Mouse (Mus musculus) cerebellum, adult 9-10 months (tissue): ENCODE data around the gene Atp13a2.

ENCODE experiments used
- DNase-seq: peaks from one replicate; pipeline ENCODE4 v3.0.0; 2022

The Atp13a2 gene

DNA sequence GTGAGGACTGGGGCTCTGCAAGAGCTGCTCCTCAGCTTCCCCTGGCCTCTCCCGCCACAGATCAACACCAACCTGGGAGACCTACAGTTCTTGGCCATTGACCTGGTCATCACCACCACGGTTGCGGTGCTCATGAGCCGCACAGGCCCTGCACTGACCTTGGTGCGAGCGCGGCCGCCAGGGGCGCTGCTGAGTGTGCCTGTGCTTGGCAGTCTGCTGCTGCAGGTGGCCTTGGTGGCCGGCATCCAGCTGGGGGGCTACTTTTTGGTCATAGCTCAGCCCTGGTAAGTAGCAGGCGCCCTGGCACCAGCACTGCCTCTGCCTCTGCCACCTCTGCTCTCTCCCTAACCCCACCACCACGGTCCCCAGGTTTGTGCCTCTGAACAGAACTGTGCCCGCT lies 19.3 kb downstream of the Atp13a2 start:
- peak; percentile 67 for DNase-seq

DNA sequence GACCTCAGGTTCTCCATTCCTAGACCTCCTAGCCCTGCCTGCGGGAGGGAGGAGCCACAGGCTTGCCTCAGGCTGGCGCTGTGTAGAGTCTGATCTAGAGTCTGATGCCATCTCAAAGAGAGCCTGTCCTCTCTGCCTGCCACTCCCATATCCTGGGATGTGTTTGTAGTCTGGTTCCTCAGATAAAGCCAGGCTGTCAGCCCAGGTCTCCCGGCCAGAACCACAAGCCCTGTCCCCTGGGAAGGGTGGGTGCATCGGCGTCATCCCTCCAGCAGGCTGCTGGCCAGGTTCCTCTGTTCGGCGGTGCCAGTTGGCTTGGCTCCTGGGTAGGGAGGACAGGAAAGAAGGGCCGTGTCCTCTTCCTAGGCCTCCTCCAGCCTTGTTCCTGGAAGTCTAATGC lies 21.4 kb downstream of the Atp13a2 start:
- DNase-seq = peak; percentile 59

DNA sequence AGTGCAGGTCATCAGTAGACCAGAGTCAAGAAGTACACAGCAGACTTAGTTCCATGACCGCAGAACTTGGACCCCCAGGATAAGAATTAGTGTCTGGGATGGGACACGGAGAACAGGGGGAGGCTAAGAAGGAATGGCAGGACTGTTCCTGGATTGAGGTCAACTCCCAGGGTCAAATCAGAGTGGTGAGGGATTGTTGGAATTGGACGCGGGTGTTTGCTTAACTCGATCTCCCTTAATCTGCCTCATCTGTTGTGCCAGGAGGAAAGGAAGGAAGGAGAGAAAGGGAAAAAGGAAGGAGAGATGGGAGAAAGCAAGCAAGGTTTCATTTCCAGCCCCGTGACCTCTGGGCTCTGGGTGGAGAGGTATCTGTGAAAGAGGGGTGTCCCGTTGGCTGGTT lies 23.4 kb downstream of the Atp13a2 start, which contains the start of gene Mfap2:
Mfap2 (plus strand) TSS at position 301 of the 400 bp plus-strand sequence.
- no peak for DNase-seq

DNA sequence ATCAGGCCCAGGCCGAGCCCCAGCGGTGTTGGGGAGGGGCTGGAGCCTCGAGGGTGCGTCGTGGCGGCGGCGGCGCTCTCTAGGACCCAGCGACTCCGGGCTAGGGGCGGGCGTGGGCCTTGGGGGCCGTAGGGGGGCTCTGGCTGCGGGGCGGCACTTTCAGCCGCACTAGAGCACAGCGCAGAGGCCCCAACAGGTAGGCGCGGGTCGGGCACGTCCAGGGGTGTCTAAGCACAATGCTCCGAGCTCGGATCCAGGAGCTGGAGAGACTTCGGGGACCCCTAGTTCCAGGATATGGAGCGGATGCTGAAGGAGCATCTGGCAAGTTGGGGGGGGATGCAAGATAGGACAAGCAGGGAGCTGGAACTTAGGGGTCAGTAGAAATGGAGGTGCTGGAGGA lies 23.9 kb downstream of the Atp13a2 start:
- no peak for DNase-seq

DNA sequence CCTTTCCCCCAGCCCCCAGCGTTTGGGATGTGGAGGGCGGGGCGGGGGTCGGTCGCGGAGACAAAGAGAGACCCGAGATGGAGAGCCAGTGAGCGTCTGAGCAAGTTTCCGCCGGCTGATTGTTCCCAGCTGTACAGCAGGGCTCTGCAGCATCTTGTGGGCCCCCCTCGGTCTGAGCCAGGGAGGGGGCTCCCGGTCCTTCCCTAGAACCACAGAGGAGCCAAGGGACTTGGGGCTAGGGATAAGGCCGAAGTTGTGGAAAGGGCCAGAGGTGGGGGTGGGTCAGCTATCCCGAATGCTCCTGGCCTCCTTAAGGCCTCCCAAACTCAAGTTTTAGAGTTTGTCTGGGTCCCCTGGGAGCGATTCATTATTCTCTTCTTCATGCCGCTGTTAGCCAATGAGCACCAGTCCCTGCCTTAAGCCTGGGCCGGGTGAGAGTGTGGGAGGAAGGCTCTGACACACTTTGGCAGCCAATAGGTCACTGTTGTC lies 24.3 kb downstream of the Atp13a2 start:
- no peak for DNase-seq

DNA sequence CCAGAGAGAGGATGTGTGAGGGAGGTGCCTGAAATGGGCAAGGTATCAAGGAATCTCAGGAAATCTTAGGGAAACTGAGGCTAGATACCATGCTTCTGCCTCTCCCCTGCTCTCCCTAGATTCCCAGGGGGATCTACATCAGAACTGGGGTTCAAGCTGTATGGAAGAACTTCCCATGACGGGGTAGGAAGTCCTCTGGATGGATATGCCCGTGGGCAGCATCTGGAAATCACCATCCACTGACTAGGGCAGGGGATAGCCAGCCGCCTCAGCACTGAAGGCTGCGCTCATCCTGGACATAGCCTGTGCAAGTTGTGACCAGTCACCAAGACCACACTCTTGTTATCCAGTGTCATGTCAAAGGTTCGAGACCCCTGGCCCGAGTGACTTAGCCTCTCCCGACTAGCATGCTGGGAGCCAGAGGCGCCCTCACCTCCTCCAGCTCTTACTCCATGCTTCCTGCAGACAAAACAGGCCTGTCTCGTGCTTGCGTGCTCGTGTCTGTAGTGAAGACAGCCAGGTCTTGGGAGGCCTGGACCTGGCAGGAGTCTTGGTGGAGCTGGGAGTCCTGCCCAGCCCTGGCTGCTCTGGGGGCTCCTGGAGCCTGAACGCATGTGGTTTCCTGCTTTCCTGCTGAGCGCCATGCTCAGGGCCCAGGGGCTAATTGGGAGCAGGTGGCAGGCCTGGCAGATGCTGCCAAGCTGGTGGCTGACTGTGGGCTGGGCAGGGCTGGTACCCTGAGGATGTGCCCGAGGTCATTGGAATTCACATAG lies 25.1 kb downstream of the Atp13a2 start:
- DNase-seq = peak; percentile 83

DNA sequence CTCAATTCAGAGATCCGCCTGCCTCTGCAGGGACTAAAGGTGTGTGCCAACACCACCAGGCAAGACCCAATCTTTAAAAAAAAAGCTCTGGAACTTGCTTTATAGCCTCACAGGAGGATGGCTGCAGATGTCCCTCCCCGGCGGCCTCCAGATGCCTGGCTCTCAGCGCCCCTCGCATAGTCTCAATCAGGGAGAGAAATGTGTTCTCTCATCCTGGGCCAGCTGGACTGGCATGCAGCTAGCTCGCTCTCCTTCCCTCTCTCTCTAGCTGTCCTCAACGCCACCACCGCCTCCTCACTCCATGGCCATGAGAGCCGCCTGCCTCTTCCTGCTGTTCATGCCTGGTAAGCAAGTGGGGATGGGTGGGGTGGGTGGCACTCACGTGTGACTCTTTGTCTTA lies 25.9 kb downstream of the Atp13a2 start:
- DNase-seq = no peak

DNA sequence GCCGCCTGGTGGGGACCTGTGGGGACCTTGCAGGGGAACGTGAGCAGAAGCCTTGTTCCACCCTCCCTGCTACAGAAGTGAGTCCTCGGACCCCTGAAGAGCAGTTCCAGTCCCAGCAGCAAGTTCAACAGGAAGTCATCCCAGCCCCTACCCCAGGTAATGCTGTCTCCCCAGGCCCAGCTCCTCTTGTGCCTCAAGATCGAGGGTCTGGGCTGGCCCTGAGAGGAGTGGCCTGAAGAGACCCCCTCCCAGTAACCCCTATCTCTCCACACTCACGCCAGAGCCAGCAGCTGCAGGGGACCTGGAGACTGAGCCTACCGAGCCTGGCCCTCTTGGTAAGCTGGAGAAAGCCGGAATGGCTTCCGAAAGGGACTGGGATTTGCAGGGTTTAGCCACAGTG lies 27.4 kb downstream of the Atp13a2 start:
- no peak for DNase-seq

DNA sequence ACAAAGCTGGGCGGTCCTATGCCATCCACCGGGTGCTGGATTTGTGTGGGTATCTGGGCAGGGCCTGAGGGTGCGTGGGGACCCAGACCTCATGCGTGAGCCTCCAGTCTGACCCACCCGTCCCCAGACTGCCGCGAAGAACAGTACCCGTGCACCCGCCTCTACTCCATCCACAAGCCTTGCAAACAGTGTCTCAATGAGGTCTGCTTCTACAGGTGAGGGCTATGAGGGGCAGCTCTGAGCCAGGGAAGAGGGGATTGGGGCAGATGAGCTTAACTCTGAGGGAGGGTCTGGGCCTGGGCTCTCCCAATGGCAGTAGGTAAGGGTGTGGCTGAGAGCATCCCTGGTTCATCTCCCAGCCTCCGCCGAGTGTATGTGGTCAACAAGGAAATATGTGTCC lies 28.2 kb downstream of the Atp13a2 start:
- no peak for DNase-seq

DNA sequence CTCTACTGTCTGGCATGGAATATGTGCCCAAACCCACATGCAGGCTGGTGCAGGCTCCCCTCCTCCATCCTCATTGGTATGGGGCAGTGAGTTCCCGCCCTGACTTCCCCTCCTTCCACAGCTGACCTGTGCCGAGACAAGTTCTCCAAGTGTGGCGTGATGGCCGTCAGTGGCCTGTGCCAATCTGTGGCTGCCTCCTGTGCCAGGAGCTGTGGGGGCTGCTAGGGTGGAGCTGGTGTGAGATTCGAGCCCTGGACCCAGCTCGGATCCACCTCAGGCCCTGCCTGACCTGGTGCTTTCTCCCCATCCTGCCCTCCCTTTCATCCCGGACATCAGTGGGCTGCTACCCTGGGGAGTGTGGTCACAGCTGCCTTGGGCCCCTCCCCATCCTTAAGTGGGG lies 28.7 kb downstream of the Atp13a2 start:
- DNase-seq = no peak

DNA sequence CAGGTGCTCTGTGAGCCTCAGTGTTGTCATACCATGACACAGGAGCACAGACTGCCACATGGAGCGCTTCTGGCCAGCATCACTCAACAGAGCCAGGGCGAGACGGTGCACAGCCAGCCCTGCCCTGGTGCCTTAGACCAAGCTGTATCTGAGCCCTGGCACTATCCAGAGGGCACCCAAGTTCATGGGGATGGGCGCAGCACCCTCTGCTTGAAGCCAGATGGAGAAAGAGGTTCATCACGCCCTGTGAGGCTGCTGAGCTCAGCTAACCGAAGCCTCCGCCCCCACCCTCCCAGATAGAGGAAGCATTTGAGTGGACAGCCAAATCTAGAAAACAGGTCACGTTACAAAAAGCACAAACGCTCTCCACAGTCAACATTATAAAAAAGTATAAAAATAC lies 29.6 kb downstream of the Atp13a2 start:
- no peak for DNase-seq

DNA sequence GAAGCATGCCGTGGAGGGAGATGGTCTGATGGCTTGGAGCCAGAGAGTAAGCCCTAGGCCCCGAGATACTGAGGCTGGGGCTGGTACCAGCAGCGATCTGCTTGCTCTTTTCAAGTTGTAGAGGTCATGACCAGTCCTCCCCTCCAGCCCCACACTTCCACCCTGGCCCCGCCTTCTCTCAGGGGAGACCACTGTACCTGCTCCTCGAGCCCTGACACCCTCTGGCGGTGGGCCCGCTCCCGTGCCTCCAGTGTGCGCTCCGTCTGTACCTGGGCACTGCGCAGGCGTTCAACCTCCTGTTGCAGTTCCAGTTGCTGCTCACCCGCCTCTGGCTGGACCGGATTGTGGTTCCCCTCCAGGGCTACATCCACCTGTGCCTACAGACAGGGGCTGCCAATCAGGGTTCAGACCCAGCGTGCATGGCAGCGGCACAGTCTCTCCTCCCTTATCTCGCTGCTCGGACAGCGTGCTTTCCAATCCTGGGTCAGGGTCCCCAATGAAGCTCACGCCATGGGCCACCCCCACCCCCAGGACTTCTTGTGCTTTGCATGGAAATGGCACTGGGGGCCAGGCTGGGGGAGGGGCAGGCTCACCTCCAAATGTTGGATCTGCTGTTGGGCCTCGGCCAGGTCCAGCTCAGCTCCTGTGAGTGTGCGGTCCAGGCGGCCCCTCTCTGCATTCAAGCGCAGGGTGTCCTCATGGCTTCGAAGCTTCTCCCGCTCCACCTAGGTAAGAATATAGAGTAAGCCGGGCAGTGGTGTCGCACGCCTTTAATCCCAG lies 31.2 kb downstream of the Atp13a2 start:
- DNase-seq = no peak

DNA sequence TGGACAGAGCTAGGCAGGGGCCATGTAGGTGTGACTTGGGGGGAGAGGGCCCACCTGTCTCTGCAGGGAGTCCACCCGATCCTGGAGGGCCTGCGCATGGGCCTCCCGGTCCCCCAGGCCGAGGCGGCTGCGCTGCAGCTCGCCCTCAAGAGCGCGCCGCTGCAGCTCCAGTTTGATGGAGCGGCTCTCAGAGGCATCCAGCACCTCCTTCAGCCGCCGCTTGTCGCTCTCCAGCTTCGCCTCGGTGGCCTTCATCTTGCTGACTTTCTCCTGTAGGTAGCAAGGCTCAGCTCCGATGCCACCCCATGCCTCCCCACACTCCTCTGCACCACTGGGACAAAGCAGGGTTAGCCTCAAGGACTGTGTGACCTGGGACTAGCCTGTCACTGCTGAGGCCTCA lies 33.5 kb downstream of the Atp13a2 start:
- DNase-seq = no peak

DNA sequence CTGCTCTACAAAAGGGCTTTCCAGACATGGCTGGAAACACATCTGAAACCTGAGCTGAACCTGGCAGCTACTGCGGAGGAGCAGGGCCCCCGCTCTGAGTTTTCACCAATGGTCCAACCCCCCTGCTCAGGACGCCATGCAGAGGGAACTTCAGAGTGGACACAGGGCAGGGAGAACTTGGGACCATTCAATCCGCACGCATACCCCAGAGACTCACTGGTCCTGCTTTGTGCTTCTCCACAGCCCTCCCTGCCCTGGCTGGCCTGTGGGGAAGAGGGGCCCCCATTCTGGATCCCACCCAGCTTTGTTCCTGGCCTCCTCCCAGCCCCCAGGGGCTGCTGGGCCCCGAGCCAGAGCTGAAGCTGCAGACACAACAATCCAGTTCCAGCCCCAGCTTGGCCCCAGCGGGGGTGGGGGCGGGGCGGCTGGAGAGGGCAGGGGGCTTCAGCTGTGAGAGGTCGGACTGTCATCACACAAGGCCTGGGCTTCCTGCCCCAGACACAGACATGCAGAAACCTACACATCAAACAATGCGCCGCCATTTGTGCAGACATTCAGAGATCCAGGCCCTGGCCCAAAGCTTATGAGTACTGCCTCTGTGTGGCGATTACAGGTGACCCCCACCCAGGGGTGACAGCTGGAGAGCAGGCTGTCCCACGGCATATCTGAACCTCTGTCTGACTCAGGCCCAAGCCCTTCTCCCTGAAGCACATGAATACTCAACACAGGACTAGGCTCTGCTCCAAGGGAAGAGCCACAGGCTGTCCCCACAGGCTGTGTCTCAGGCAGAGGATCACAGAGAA lies 34.3 kb downstream of the Atp13a2 start:
- no peak for DNase-seq

DNA sequence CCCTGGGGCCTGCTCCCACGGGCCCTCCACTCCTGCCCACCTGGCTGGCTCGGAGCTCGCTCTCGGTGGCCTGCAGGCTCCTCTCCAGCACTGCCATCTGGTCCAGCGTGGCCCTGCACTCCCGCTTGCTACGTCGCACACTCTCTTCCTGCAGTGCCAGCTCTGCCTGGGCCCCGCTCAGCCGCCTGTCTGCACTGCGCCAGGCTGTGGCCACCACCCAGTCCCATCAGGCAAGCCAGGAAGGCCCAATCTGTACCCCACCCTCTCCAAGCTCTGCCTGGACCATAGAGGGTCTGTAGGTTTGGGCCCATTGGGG lies 34.9 kb downstream of the Atp13a2 start:
- DNase-seq = peak; percentile 67

DNA sequence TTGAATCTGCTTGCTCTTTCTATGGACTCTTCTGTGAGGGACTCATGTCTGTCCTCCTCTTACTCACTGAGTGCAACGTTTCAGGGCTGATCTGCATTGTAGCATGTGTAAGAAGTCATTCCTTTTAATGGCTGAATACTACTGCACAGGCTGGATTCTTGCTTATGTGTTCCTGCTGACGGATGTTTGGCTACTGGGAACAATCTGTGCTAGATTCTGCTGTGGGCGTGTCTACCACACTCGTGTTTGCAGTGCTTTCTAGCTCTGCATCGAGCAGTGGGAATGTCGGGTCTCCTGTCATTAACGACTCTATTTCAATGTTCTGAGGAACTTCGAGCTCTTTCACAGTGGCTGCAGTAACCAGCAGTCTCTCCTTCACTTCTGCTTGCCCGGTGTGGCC lies 37.4 kb downstream of the Atp13a2 start:
- DNase-seq = no peak

DNA sequence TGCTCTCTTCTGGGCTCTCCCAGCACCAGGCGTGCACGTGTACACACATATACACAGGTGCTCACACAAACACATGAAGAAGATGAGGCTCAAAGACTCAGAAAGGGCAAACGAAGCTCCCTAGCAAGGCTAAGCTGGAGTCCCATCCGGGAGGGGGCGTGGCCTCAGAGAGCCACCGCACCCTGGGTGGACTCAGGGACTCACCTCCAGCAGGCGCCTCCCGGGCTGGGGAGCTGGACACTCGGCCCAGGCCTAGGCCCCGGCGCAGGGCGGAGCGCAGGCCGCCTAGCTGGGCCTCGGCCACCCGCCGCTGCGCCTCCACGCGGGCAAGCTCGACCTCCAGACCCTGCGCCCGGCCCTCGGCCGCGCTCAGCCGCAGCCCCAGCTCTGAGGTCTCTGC lies 38.3 kb downstream of the Atp13a2 start:
- no peak for DNase-seq

DNA sequence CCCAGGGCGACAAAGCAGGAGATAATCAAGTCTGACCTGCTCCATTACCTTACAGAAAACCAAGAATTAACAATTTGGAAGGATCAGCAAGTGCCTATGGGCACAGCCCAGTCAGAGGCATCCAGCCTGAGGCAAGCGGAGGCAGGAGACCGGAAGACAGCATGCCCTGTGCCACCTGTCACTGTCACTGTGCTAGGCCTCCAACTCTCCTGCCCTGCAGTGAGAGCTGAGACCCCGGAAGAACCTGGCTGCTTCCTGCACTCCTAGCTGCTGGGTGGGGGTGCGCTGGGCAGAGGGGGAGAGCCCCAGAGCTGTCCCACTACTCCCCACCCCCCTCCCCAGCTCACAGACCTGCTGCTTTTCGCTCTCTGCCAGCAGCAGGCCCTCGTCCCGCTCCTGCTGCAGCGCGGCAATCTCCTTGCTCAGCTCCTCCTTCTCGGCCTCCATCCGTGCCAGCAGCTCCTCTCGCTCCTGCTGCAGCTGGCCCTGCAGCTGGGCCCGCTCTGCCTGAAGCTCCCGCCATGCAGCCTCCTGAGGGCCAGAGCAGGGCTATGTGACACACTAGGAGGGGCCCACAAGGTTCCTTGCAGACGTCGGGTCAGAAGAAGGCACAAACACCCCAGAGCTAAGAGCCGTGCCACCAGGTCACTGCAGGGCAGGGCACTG lies 44.0 kb downstream of the Atp13a2 start:
- DNase-seq = no peak

DNA sequence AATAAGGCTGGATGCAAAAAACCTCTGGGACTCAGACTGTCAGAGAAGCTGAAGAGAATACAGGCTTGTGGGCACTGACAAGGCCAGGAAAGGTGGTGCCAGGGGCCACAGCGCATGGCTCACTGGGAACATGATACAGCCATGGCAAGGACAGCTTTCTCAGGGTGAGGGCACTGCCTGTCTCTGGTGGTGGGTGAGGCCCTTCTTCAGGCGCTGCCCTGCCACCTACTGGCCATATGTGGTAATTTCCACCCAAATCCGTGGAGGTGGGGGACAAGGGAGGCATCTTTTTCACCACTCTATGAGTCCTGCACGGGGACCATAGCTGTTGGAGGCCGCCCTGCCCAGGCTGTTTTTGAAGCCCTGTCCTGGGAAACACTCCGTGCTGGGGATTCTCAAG lies 45.1 kb downstream of the Atp13a2 start:
- peak; percentile 90 for DNase-seq

DNA sequence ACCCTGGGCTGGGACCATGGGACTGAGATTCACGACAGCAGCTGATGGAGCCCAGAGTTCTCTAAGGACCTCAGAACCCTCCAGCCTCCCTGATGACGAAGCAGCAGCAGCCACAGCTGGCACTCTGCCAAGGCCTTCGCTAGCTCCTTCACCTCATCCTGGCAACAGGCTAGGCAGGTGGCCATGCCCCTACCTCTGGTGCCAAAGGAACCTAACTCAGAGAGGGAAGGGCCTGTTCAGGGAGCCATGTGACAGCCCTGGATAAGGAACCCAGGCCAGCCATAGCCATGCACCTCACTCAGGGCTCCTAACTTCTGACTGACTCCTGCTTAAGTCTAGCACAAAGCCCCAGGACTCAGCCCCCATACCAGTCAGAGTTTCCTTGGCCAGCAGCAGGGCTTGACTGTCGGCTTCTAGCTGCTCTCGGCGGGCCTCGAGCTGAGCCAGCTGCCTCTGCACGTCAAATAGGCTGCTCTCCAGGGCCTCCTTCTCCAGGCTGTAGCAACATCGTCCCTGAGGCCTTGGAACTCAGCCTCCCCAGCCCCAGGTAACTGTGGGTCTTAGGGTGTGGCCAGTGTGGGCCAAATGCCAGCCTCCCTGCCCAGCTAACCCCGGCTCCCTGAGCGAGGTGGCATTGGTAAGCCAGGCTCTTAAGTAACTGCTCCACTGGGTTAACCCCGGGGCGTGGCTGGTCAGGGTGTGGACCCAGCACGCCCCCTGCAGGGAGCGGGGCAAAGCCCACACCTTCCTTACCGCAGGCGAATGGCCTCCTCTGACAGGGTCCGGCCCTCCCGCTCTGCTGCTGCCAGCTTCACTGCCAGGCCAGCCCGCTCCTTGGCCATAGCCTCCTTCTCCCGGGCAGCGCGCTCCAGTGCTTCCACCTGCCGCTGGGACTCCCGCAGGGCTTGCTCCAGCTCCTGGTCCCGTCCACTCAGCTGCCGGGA lies 47.2 kb downstream of the Atp13a2 start:
- DNase-seq = no peak

DNA sequence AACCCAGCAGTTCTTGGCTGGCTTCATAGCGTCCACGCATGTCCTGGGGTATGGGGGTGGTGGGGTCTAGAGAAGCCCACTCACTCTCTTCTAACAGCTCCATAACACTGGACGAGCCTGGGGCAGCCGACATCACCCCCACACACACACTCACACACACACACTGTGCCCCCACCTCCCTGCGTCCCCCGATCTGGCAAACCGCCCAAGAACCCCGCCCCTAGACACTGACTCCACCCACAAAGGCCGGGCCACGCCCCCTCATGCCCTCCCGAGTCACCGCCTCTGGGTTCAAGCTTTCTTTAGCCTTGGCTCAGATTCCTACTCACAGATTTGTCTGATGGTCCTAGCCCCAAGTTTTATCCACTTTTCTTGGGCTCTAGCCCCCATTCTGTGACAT lies 54.4 kb downstream of the Atp13a2 start:
- DNase-seq = no peak

DNA sequence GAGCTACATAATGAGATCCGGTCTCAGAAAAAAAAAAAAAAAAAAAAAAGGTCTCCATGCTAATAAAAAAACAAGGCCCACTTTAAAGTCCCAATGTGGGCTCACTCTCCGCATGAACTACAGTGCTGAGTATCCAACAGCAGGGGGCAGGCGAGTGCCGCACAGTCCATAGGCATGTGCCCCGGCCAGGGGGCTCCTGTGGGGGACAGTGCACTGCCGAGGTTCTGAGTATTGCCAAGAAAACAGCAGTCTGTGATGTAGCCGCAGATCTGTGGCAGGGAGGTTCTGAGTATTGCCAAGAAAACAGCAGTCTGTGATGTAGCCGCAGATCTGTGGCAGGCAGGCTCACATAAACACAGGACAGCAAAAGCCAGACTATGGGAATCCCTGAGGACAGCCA lies 58.1 kb downstream of the Atp13a2 start:
- peak; percentile 53 for DNase-seq
